Mouse (Mus musculus) brain, embryonic 18.5 days (tissue): Measurements from ENCODE around the gene Tmprss9.
A peak's percentile ranks its signal among the peaks of the same experiment; 100 is the strongest.

Experiments
- DNase-seq: peaks from one replicate; pipeline ENCODE4 v3.0.0-alpha.2; 2012; ENCODE audit warnings: low read depth, low spot score

Gene Tmprss9

GRCm38 (mm10) chr10:80887181-80887580 lies 15.5 kb downstream of the Tmprss9 start:
- DNase-seq = no peak

DNA sequence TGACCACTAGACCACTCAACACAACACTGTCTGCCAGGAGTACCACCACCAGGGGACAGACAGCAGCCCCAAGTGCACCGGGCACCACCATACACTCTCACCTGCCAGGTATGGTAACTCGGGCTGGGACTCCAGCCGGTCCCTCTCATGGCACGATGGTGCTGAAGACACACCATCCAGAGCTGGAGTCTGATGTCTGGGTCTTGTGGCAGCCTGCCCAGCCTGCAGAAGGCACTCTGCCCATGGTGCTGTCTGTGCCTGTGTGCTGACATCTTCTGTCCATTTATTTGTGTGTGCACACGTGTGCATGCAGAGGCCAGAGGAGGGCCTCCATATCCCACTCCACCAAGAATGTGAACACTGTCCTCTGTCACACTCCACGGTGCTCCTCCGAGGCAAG lies 23.5 kb downstream of the Tmprss9 start:
- DNase-seq = no peak

DNA sequence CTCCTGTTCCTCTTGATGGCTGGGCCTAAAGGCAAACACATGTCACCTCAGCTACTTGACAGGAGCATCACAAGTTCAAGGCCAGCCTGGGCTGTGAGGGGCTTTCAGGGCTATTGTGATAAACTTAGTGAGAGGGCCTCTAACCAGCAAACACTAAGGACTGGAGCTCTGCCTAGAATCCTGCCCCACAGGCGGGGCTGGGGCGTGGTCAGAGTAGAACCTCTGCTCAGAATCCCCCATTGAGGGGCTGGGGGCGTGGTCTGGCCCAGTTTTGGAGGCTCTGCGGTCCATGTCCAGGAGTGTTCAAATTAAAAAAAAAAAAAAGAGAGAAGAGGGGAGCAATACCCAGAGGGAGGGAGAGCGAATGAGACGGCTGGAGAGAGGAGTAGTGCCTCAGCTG lies 24.0 kb downstream of the Tmprss9 start:
- DNase-seq = no peak

GRCm38 (mm10) chr10:80896581-80897485 lies 25.2 kb downstream of the Tmprss9 start:
- DNase-seq = no peak

- no peak for DNase-seq
Measured at GRCm38 (mm10) chr10:80897861-80898510, 26.3 kb downstream of the Tmprss9 start.

- no peak for DNase-seq
Measured at GRCm38 (mm10) chr10:80899074-80899473, 27.4 kb downstream of the Tmprss9 start.

DNA sequence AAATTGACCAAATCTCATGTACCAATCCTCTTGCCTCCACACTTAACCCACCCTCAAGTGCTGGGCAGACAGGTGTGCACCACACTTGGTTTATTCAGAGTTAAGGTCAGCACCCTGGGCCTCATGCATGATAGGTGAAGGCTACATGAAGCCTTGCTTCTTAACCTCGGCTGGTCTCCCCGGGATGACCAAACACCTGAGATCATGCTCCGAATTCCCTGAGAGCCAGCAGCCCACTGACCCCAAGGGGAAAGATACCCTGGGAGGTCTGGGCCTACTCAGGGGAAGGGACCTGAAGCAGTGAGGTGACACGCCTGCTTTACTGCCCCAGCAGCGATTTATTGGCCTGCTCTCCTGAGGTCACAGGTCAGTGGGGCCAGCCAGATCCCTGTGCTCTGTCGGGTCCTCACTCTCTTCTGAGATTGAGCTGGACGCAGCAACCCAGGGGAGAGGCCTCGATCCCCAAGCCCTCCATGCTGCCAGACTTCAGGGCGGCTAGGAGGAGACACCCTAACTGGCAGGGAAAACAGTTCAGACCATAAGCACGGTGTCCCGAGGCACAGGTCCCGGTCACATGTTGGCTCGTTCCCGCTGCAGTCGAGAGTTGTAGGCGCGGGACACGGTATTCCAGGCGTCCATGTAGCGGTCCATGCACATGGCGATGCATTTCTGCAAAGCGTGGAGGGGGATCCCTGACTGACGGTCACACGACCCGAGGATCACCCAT lies 28.1 kb downstream of the Tmprss9 start:
- DNase-seq = no peak

GRCm38 (mm10) chr10:80900318-80901247 lies 28.9 kb downstream of the Tmprss9 start, which contains the start of gene Timm13:
Gene Timm13, minus strand, starts transcription at chr10:80900969.
- peak; percentile 100 for DNase-seq

DNA sequence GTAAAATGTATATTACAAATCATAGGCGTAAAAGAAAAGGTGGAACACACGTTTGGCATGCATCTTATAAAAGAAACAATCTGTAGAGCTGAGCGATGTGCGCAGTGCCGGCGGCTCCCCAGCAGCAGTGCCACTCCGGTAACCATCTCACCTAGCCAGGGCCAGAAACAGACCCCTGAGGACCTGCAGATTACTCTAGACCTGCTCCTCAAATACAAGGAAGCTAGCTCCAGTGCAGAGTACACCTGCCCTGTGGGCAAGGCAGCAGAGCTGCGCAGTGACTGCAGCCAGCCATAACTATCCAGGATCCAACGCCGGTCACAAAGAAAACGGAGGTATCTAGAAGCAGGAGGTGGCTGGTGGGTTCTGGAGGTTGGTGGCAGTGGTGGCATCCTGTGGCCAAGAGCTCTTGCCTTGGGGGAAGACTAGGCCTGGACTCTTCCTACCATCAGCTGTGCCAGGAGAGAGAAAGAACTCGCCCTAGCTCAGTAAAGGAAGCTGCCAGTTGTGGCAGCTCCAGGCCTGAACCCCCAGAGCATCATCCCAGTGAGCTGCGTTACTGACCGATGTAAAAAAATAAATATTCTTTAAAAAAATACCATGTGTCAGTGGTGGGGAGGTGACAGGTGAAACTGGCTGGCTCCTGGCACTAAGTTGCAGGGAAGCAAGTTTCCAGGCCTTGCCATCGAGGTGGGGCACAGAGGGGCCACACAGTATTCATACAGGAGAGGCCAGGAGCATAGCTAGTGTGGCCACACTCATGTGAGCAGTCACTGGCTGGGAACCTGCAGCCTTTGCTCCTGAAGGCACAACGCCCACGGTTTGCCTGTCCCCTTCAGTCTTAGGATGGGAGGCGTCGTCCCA lies 30.0 kb downstream of the Tmprss9 start:
- no peak for DNase-seq

DNA sequence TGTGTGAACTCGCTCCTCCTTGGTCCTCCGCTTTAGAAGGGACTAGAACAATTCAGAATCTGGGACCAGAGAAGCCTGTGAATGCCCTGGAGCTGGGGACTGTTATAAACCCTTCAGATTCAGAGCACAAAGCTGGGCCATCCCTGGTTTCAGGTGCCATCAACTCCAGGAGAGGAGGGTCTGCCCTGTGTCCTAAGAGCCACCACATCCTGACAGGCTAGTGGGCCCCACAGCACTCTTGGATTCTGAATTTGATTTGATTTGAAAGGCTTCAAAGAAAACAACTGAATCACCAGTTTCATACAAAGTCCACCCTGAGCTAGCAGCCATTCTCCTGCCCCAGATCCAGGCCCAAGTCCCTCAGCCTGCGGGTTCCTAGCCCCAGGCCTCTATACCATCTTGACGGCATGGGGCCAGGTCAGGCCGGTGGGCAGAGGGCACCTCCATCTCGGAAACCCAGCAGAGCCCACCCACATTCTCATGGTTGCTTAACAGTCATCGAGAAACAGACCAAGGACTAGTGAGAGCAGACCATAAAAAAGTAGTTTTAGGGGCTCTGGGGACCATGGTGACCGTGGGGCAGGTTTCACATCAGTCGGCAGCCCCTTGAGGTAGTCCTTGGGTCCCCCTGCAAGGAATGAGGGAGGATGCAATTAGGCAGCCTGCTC lies 30.8 kb downstream of the Tmprss9 start:
- no peak for DNase-seq

DNA sequence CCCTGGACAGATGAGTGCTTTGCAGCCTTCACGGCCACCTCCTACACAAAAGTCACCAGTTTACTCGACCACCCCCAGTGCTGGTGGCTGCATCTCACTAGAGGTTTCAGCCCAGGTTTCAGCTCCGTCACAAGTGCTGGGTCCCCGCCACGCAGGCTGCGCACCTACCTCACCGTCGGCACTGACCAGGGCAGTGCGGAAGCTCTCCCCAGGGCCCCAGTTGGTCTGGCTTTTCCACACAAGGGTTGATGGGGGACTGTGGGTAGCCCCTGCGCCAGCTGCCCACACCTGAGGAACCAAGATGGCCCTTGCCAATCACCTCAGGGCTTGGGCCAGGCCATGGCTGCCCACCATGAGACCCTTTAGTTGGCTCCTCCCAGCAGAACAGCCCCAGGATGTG lies 31.6 kb downstream of the Tmprss9 start:
- DNase-seq = no peak

DNA sequence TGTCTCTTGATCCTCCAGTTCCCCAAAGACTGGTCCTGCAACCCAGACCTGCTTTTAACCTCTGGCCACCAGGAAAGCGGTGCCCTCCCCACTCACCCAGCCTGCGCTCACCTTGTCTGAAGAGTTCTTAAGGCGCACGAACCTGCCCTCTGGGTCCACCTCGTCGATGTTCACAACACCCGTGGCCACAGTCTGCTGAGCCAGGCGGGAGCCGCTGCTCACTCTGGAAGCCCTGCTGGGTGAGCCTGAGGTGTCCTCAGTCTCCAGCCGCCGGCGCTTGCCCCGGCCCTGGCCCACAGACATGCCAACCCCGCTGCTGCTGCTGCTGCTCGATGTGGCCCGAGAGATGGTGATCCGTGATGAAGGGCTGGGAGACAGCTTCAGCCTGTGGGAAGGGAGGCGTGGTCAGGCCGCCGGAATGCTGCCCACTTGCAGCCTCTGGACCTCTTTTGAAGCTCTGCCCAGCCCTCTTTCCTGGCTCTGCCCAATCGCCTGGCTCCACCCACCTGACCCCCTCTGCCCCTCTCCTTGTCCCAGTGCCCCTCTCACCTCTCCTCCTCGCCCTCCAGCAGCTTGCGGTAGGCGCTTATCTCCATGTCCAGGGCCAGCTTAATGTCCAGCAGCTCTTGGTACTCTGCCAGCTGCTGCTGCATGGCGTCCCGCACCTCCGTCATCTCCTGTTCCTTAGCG lies 32.5 kb downstream of the Tmprss9 start:
- no peak for DNase-seq

DNA sequence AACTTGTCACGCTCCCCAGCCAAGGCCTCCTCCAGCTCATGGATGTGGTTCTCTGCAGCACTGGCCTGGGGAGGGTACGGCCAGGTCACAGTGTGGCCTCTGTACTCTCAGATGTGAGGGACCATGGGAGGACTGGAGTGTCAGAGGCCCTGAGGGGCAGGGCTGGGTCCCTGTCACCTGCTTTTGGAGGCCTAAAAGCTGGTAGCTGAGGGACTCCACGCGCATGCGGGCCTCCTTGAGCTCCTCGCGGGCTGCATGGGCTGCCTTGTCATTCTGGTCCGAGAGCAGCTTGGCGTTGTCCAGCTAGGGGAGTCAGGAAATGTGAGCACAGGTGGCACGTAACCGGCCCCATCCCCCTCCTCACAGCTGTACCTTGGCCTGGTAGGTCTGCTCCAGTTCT lies 33.1 kb downstream of the Tmprss9 start:
- DNase-seq = no peak

- DNase-seq = no peak
Measured at GRCm38 (mm10) chr10:80909375-80910162, 37.9 kb downstream of the Tmprss9 start.

GRCm38 (mm10) chr10:80911354-80911753 lies 39.7 kb downstream of the Tmprss9 start:
- DNase-seq = no peak

DNA sequence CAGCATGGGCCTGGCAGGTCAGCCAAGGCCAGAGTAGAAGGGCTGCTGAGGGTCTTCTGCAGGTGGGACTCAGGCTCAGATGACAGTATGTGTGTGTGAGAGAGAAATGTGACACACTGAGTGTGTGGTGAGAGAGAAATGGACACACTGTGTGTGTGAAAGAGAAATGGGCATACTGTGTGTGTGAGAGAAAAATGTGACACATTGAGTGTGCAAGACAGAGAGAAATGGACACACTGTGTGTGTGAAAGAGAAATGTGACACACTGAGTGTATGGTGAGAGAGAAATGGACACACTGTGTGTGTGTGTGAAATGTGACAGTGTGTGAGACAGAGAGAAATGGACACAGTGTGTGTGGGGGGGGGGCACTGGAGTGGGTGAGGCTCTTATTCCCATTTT lies 40.2 kb downstream of the Tmprss9 start:
- DNase-seq = no peak

- DNase-seq = no peak
Measured at GRCm38 (mm10) chr10:80913364-80914011, 41.8 kb downstream of the Tmprss9 start.

DNA sequence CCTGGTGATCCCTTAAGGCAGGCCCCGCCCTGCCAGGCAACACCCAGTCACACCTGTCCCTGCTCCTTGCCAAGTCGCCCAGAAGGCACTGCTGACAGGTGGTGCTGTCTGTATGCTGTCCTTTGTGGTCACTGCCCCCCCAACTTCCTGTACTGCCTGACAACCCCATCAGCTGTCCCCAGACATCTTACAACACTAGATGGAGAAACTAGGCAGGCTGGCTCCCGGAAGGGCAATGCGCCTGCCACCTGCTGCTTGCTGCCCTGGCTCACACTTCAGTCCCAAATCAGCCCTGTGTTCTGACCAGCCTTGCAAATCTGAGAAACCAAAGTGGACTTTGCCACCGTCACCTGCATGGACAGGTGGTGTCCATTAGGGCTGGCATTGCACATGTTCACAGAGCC lies 42.6 kb downstream of the Tmprss9 start:
- no peak for DNase-seq
